Comparison of ENCODE assay signal across 26 mouse cellular contexts in the genomic region with DNA sequence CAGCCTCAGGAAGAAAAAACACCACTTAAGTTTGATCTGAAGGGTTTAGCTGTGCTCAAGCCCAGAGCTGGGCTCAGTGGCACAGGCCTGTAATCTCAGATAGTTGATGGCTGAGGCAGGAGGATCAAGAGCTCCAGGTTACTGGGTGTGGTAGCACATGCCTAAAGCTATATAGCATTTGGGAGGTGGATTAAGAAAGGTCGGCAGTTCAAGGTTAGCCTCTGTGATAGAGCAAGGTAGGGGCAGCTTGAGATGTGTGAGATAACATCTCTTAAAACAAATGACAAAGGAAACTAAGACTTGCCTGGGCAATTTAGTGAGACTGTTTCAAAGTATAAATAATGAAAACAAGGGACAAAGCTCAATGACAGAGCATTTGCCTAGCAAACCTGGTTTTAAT. TPM values are rescaled to one million over a fixed set of nuclear protein-coding genes. Genes with fewer than 3 reads are reported as not detected.
A peak's percentile ranks its signal among the peaks of the same experiment; 100 is the strongest.
DNase-seq lines count a peak whose midpoint lies in the region; ATAC-seq and TF ChIP-seq lines count a peak whose summit lies in the region.
"Had no signal": no experiment of that assay in that cellular context is flagged by ENCODE, and none has a peak within 500 bp of the region (broad histone marks: within the 10 kb centered on the region; RNA-seq: fewer than 3 reads in every experiment).

No protein-coding gene starts in this region.

- H3K4me3 ChIP-seq in ES-Bruce4 (ENCODE audit: low read depth, low read length): no peak overlapping the region
- H3K4me3 ChIP-seq in midbrain, postnatal 0 days (ENCODE audit: low read depth, low read length): no peak overlapping the region
- H3K4me3 ChIP-seq: embryonic facial prominence, embryonic 13.5 days; embryonic facial prominence, embryonic 15.5 days; erythroblast, embryonic 14.5 days; forebrain, embryonic 10.5 days; forebrain, embryonic 12.5 days had no signal

- H3K4me1 ChIP-seq in ES-Bruce4 (ENCODE audit: control insufficient read depth, insufficient read depth, low read length): peaks cover 27% of the 10 kb centered on the region
- 0 out of 2 replicates have a peak, but pooled peaks cover 1% of the 10 kb centered on the region for H3K4me1 ChIP-seq in midbrain, postnatal 0 days (ENCODE audit: insufficient read depth, low read length)

- H3K36me3 ChIP-seq in ES-Bruce4 (ENCODE audit: control insufficient read depth, insufficient read depth, low read length, poor library complexity, severe bottlenecking): no peaks in the 10 kb centered on the region
- H3K36me3 ChIP-seq in midbrain, postnatal 0 days (ENCODE audit: insufficient read depth, low read length): no peaks in the 10 kb centered on the region
- H3K36me3 ChIP-seq: embryonic facial prominence, embryonic 13.5 days; embryonic facial prominence, embryonic 15.5 days; forebrain, embryonic 10.5 days; forebrain, embryonic 12.5 days; G1E had no signal

- no peaks in the 10 kb centered on the region for H3K27me3 ChIP-seq in ES-Bruce4 (ENCODE audit: control insufficient read depth, insufficient read depth, low read length, poor library complexity, severe bottlenecking)
- no peaks in the 10 kb centered on the region for H3K27me3 ChIP-seq in midbrain, postnatal 0 days (ENCODE audit: insufficient read depth, low read length)
- H3K27me3 ChIP-seq: embryonic facial prominence, embryonic 13.5 days; embryonic facial prominence, embryonic 15.5 days; forebrain, embryonic 12.5 days; Patski had no signal

- H3K9ac ChIP-seq in ES-Bruce4 (ENCODE audit: low read depth, poor library complexity, severe bottlenecking): no peak overlapping the region
- H3K9ac ChIP-seq in midbrain, postnatal 0 days (replicated peaks; ENCODE audit: low read length, poor library complexity, severe bottlenecking): no peak overlapping the region
- H3K9ac ChIP-seq: embryonic facial prominence, embryonic 13.5 days; embryonic facial prominence, embryonic 15.5 days; forebrain, embryonic 12.5 days had no signal

- WGBS in midbrain, postnatal 0 days: 87% methylated on average over 1 of the region's 1 CpGs

- 0 out of 2 replicates have a peak, but pooled peaks have one; percentile 8 for TF ChIP-seq EP300 in ES-Bruce4 (IDR thresholded peaks at IDR 0.05; ENCODE audit: insufficient read depth, low read depth, low read length)

- peak overlapping the region; percentile 45; the same call in 1 of the 2 replicates for H3K27ac ChIP-seq in ES-Bruce4 (ENCODE audit: insufficient read depth, low read length)
- H3K27ac ChIP-seq in midbrain, postnatal 0 days (ENCODE audit: low read depth, low read length): no peak overlapping the region
- H3K27ac ChIP-seq: embryonic facial prominence, embryonic 13.5 days; embryonic facial prominence, embryonic 15.5 days; forebrain, embryonic 10.5 days; forebrain, embryonic 12.5 days had no signal

- no peak for ATAC-seq in midbrain, postnatal 0 days (ENCODE audit: low FRiP score)
- ATAC-seq: activated CD4-positive, CD25-positive, alpha-beta regulatory T cell, adult 4 months; forebrain, embryonic 14.5 days; forebrain, embryonic 16.5 days; Patski had no signal

- H3K4me2 ChIP-seq in midbrain, postnatal 0 days (ENCODE audit: low read depth, low read length, poor library complexity, severe bottlenecking): no peak overlapping the region
- H3K4me2 ChIP-seq: embryonic facial prominence, embryonic 13.5 days; embryonic facial prominence, embryonic 15.5 days; forebrain, embryonic 12.5 days had no signal

- H3K9me3 ChIP-seq in ES-Bruce4 (replicated peaks; ENCODE audit: control insufficient read depth, insufficient read depth, low read length, poor library complexity, severe bottlenecking): no peaks in the 10 kb centered on the region; the same call in 1 of the 2 replicates
- H3K9me3 ChIP-seq in midbrain, postnatal 0 days (ENCODE audit: low read length): no peaks in the 10 kb centered on the region
- H3K9me3 ChIP-seq: embryonic facial prominence, embryonic 13.5 days; embryonic facial prominence, embryonic 15.5 days; forebrain, embryonic 10.5 days; forebrain, embryonic 12.5 days; G1E had no signal

- DNase-seq in ES-CJ7 (ENCODE audit: low read depth, low spot score) (peak; percentile 64), R1 (ENCODE audit: low read depth, low spot score) (peak; percentile 82)
- DNase-seq in adrenal gland, postnatal 25 days: no peak
- DNase-seq in spleen, postnatal 36 days (ENCODE audit: low spot score in 2 of 2): no peak
- no peak for DNase-seq in midbrain, postnatal 0 days (ENCODE audit: low spot score)
- DNase-seq: adrenal gland, adult 8-10 months; adrenal gland, postnatal 14 days; cerebellum, adult 11 months; cerebellum, adult 18-20 months; cerebellum, adult 8-10 months; cerebellum, adult 9-11 months; cerebellum, postnatal 14 days; cerebellum, postnatal 36 days; embryo, embryonic 11 days had no signal

- no peak for TF ChIP-seq POLR2A in ES-Bruce4 (IDR thresholded peaks at IDR 0.05; ENCODE audit: insufficient read depth, low read length)

- no peak for TF ChIP-seq CTCF in ES-Bruce4 (IDR thresholded peaks at IDR 0.05; ENCODE audit: low read depth, low read length)
- no peak for TF ChIP-seq CTCF in midbrain, postnatal 0 days (IDR thresholded peaks at IDR 0.05)

RNA-seq across cellular contexts. Expression of gene Ptgfrn, which starts 56.9 kb away (rescaled TPM):
- polyA plus RNA-seq in ES-Bruce4 (2011; ENCODE audit: insufficient read depth, insufficient read length, low read depth, missing spikeins): 59.6 and 60.7 TPM in 2 replicates
- 43.5 and 45.2 TPM in 2 replicates for total RNA-seq in adrenal gland, postnatal 25 days (2021)
- total RNA-seq in midbrain, postnatal 0 days (2014; rRNA removed): 53.9 and 58.5 TPM in 2 replicates
- polyA plus RNA-seq in midbrain, postnatal 0 days (2015; fragmentation: Nextera tagmentation; extraction: Ambion mirVana): 3.7 and 3.8 TPM in 2 replicates
- total RNA-seq: common myeloid progenitor, adult 5-6 weeks had no signal
- polyA plus RNA-seq: erythroblast, embryonic 14.5 days; G1E had no signal

Comparison
In these comparisons a context has a peak if more than half of its experiments do, and no peak if none do; other contexts are left out.
1. DNase-seq: peak in ES-CJ7 (single experiment) and R1 (single experiment); none in adrenal gland, postnatal 25 days (single experiment), spleen, postnatal 36 days (0 of 2) and midbrain, postnatal 0 days (single experiment).